Comparison of ENCODE assay signal across 30 mouse cellular contexts in genomic region chr7:81855694-81856093, GRCm38 (mm10). TPM values are rescaled to one million over a fixed set of nuclear protein-coding genes. Genes with fewer than 3 reads are reported as not detected.
A peak's percentile ranks its signal among the peaks of the same experiment; 100 is the strongest.
DNase-seq lines count a peak whose midpoint lies in the region; ATAC-seq and TF ChIP-seq lines count a peak whose summit lies in the region.
"Had no signal": no experiment of that assay in that cellular context is flagged by ENCODE, and none has a peak within 500 bp of the region (broad histone marks: within the 10 kb centered on the region; RNA-seq: fewer than 3 reads in every experiment).

Gene Gm10160, minus strand, starts transcription at chr7:81855794.

- H3K9ac ChIP-seq in heart, embryonic 15.5 days, result no peak within 1 kb of the TSS
- H3K9ac ChIP-seq in liver, embryonic 15.5 days, result no peak within 1 kb of the TSS
- no peak within 1 kb of the TSS for H3K9ac ChIP-seq in stomach, postnatal 0 days (ENCODE audit: low read length)
- H3K9ac ChIP-seq: hindbrain, embryonic 14.5 days; limb, embryonic 15.5 days had no signal

- no peak for TF ChIP-seq CTCF in stomach, postnatal 0 days (IDR thresholded peaks at IDR 0.05; ENCODE audit: low read depth)

- H3K9me3 ChIP-seq in heart, embryonic 15.5 days (replicated peaks), result no peaks in the 10 kb centered on the region
- H3K9me3 ChIP-seq in megakaryocyte, embryonic 14.5 days, result no peaks in the 10 kb centered on the region
- no peaks in the 10 kb centered on the region for H3K9me3 ChIP-seq in liver, embryonic 15.5 days (replicated peaks)
- no peaks in the 10 kb centered on the region for H3K9me3 ChIP-seq in stomach, postnatal 0 days (ENCODE audit: control insufficient read depth, low read length)
- H3K9me3 ChIP-seq: limb, embryonic 15.5 days had no signal

- H3K27me3 ChIP-seq in heart, embryonic 15.5 days, result no peaks in the 10 kb centered on the region
- peaks cover 48% of the 10 kb centered on the region for H3K27me3 ChIP-seq in megakaryocyte, embryonic 14.5 days (replicated peaks)
- H3K27me3 ChIP-seq in liver, embryonic 15.5 days, result peaks cover 68% of the 10 kb centered on the region
- no peaks in the 10 kb centered on the region for H3K27me3 ChIP-seq in stomach, postnatal 0 days (ENCODE audit: control insufficient read depth, insufficient read depth, low read length)

- peak within 1 kb of the TSS; percentile 68 for H3K27ac ChIP-seq in heart, embryonic 15.5 days
- H3K27ac ChIP-seq in liver, embryonic 15.5 days (replicated peaks), result no peak within 1 kb of the TSS
- no peak within 1 kb of the TSS for H3K27ac ChIP-seq in stomach, postnatal 0 days (replicated peaks)
- H3K27ac ChIP-seq: gastrocnemius, adult 2 months; hindbrain, embryonic 14.5 days; limb, embryonic 15.5 days had no signal

- H3K36me3 ChIP-seq in heart, embryonic 15.5 days, result no peaks in the 10 kb centered on the region
- H3K36me3 ChIP-seq in megakaryocyte, embryonic 14.5 days (replicated peaks; ENCODE audit: low read length), result no peaks in the 10 kb centered on the region
- no peaks in the 10 kb centered on the region for H3K36me3 ChIP-seq in liver, embryonic 15.5 days (replicated peaks)
- no peaks in the 10 kb centered on the region for H3K36me3 ChIP-seq in stomach, postnatal 0 days (ENCODE audit: control insufficient read depth, insufficient read depth, low read length)
- H3K36me3 ChIP-seq: limb, embryonic 15.5 days had no signal

- peaks cover 40% of the 10 kb centered on the region for H3K4me1 ChIP-seq in heart, embryonic 15.5 days (replicated peaks)
- peaks cover 45% of the 10 kb centered on the region for H3K4me1 ChIP-seq in megakaryocyte, embryonic 14.5 days
- peaks cover 30% of the 10 kb centered on the region for H3K4me1 ChIP-seq in liver, embryonic 15.5 days (replicated peaks)
- no peaks in the 10 kb centered on the region for H3K4me1 ChIP-seq in stomach, postnatal 0 days (replicated peaks; ENCODE audit: control insufficient read depth, insufficient read depth)

- TF ChIP-seq EP300 in stomach, postnatal 0 days (optimal IDR thresholded peaks at IDR 0.05), result no peak

- intact Hi-C loops in gastrocnemius, postnatal 36 days (cut with DNase I), result no loop called here

- WGBS in heart, embryonic 15.5 days, result 84% methylated on average over 1 of the region's 1 CpGs
- WGBS in liver, embryonic 15.5 days (ENCODE audit: insufficient replicate concordance), result 64% methylated on average over 1 of the region's 1 CpGs
- WGBS in stomach, postnatal 0 days, result 93% methylated on average over 1 of the region's 1 CpGs

- peak within 1 kb of the TSS; percentile 0; the same call in 1 of the 2 replicates for H3K4me3 ChIP-seq in heart, embryonic 15.5 days
- peak within 1 kb of the TSS; percentile 25 for H3K4me3 ChIP-seq in megakaryocyte, embryonic 14.5 days (replicated peaks)
- H3K4me3 ChIP-seq in liver, embryonic 15.5 days (replicated peaks), result no peak within 1 kb of the TSS
- H3K4me3 ChIP-seq in stomach, postnatal 0 days (ENCODE audit: low read depth, low read length), result no peak within 1 kb of the TSS
- H3K4me3 ChIP-seq: gastrocnemius, adult 2 months; limb, embryonic 15.5 days had no signal

- ATAC-seq in heart, embryonic 15.5 days (replicated peaks; ENCODE audit: insufficient number of reproducible peaks, insufficient read depth, low FRiP score, low read depth), result no peak
- ATAC-seq in megakaryocyte, adult 5-6 weeks (ENCODE audit: poor library complexity, severe bottlenecking), result no peak
- no peak for ATAC-seq in liver, embryonic 15.5 days (ENCODE audit: insufficient read depth)
- ATAC-seq in stomach, postnatal 0 days (ENCODE audit: low FRiP score, low TSS enrichment), result no peak

- DNase-seq in heart, adult 9 months (ENCODE audit: low spot score in 2 of 2), result no peak
- no peak for DNase-seq in stomach, postnatal 0 days (ENCODE audit: low spot score)
- DNase-seq in gastrocnemius, postnatal 36 days, result no peak
- no peak for DNase-seq in cerebellum, postnatal 14 days
- DNase-seq: cerebellum, adult 11 months; cerebellum, postnatal 10 days; embryo, embryonic 11 days; gastrocnemius, adult 2 months; kidney, adult 8-10 months; kidney, postnatal 25 days; midbrain, embryonic 14.5 days; right cerebral cortex, postnatal 14 days; thymus, adult 18-20 months; thymus, postnatal 4 days had no signal

- H3K4me2 ChIP-seq in heart, embryonic 15.5 days, result peak within 1 kb of the TSS; percentile 47
- peak within 1 kb of the TSS; percentile 27 for H3K4me2 ChIP-seq in liver, embryonic 15.5 days
- H3K4me2 ChIP-seq in stomach, postnatal 0 days (replicated peaks; ENCODE audit: low read depth), result peak within 1 kb of the TSS; percentile 5; the same call in 1 of the 2 replicates
- H3K4me2 ChIP-seq: hindbrain, embryonic 14.5 days; limb, embryonic 15.5 days had no signal

RNA-seq across cellular contexts. Expression of gene Gm10160, which starts in this region (rescaled TPM):
- polyA plus RNA-seq in heart, embryonic 15.5 days (2015; fragmentation: Nextera tagmentation; extraction: Ambion mirVana), result not detected in 2 replicates
- polyA plus RNA-seq in megakaryocyte, embryonic 14.5 days (2012; ENCODE audit: insufficient read depth, low replicate concordance), result not detected in 2 replicates
- not detected in 2 replicates for total RNA-seq in megakaryocyte, adult 5-6 weeks (2015)
- not detected in 2 replicates for total RNA-seq in megakaryocyte, adult 5-6 weeks (2017)
- polyA plus RNA-seq in liver, embryonic 15.5 days (2015; fragmentation: Nextera tagmentation; extraction: Ambion mirVana), result not detected in 2 replicates
- polyA plus RNA-seq in stomach, postnatal 0 days (2015; fragmentation: Nextera tagmentation; extraction: Ambion mirVana), result not detected in 2 replicates
- not detected for total RNA-seq in gastrocnemius, postnatal 36 days (2021)
- total RNA-seq: adrenal gland, adult 2 months; gastrocnemius, adult 2 months; granulocyte monocyte progenitor cell, adult 5-6 weeks; left cerebral cortex, adult 18-20 months; left cerebral cortex, postnatal 36 days had no signal
- polyA plus RNA-seq: adrenal gland, adult 2 months; brain, embryonic 14.5 days; embryonic facial prominence, embryonic 14.5 days; hindbrain, embryonic 14.5 days; intestine, embryonic 14.5 days; limb, embryonic 15.5 days; midbrain, embryonic 14.5 days; neural tube, embryonic 14.5 days; spleen, adult 2 months; stomach, embryonic 14.5 days had no signal

Comparison
In these comparisons a context has a peak if more than half of its experiments do, and no peak if none do; other contexts are left out.
1. H3K4me3 ChIP-seq: peak in heart, embryonic 15.5 days (single experiment) and megakaryocyte, embryonic 14.5 days (single experiment); none in liver, embryonic 15.5 days (single experiment) and stomach, postnatal 0 days (single experiment).
2. Peak in every context shown above with its lines, with median percentiles within 50 percentile points of each other: H3K4me2 ChIP-seq.